Mouse (Mus musculus): ENCODE measurements at regions not wholly inside any gene's neighbourhood (a gene's known extent, or its start where the extent isn't known, plus 50 kb on each side); places are given as distances from the start of the nearest gene placed in this dataset.
"Not testable (repeated sequence)": the region's sequence is repeated elsewhere in the genome, so short reads cannot be mapped to it uniquely, and the experiment has no call there.

DNA sequence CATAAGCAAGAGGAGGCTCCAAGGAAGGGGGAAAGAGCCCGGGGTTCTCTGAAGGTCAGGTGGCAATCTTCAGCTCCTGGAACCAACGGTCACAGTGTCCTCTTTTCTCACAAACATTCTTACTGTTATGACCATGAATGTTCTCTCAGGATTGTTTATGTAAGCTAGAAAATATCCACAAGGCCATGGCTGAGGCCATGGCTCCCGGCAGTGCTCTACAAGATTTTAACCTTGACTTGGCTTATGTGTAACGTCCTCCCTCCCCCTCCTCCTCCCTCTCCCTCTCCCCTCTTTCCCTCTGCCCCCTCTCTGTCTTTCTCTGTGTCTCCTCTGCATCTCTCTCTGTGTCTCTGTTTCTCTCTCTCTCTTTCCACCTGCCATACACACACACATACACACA, 100.5 kb upstream of the Ccdc122 start:
- not testable (repeated sequence) for H3K4me1 ChIP-seq; H3K36me3 ChIP-seq; H3K4me3 ChIP-seq; H3K27ac ChIP-seq; H3K27me3 ChIP-seq; ATAC-seq (ENCODE audit: low FRiP score); H3K9ac ChIP-seq; H3K9me3 ChIP-seq (replicated peaks); H3K4me2 ChIP-seq (replicated peaks)
- 76% methylated on average over 4 of the region's 4 CpGs for WGBS

DNA sequence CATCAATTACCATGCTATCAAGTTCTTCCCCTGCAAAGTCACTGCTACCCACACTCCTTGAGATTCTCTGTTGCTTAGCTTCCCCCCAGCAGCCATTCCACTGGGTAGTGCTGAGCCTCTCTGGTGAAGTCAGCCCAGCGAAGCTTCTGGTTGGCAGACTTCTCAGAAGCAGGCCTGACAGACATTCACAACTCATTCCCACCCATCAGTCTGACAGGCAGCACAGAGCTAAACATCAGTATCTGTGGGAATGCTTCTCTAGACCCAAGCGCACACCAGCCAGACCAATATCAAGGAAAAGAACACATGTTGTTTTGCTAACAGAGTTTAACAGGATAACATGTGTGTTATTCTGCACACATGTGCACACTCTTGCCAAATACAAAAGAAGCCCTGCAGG, 101.1 kb upstream of the Ccdc122 start:
- Histone ChIP-seq H3K9me3 (replicated peaks) (no peaks in the 10 kb centered on the region), H3K36me3 (no peaks in the 10 kb centered on the region), H3K4me3 (no peak overlapping the region), H3K27ac (no peak overlapping the region), H3K27me3 (no peaks in the 10 kb centered on the region), H3K9ac (no peak overlapping the region), H3K4me2 (replicated peaks) (no peak overlapping the region), H3K4me1 (no peaks in the 10 kb centered on the region)
- WGBS = 71% methylated on average over 2 of the region's 2 CpGs
- ATAC-seq (ENCODE audit: low FRiP score) = no peak

DNA sequence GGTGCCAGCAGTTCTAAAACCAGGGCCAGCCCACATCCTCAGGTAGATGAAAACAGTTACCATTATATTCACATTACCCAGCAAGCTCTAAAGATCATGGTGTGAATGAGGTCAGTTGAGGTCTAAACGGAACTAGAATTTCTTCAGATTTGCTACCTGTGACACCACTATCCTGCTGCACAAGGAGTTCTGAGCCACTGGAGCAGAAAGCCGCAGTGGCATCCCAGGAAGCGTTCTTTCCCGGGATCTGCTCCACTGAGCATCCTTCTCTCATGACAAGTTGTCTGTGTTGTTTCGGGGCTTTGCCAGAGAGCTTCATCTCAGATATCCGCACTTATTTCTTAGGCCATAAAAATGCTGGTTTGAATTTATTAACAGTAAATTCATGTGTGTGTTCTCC, 103.7 kb upstream of the Ccdc122 start:
- ATAC-seq (ENCODE audit: low FRiP score) = no peak
- H3K9ac ChIP-seq = no peak overlapping the region
- no peaks in the 10 kb centered on the region for H3K9me3 ChIP-seq (replicated peaks)
- 79% methylated on average over 6 of the region's 6 CpGs for WGBS
- H3K27ac ChIP-seq = no peak overlapping the region
- no peaks in the 10 kb centered on the region for H3K27me3 ChIP-seq
- H3K4me2 ChIP-seq (replicated peaks) = no peak overlapping the region
- no peaks in the 10 kb centered on the region for H3K36me3 ChIP-seq
- H3K4me1 ChIP-seq = no peaks in the 10 kb centered on the region
- H3K4me3 ChIP-seq = no peak overlapping the region

DNA sequence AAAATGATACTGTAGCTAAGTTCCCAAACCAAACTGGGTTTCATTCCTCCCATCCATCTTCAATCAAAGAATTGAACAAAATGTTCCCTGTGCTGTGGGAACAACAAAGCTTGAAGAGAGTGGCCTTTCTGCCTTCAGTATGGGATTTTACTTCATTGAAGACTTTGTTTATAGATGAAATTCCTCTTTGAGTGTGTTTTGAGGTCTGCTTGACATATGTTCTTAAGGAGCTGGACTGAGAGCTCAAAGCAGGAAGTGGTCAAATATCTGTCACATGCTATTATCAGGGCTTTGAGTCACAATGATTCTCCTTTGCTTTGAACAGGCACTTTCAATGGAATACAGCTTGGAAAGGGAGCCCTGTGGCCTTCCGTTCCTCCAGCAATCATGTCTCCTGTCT, 105.2 kb upstream of the Ccdc122 start:
- ATAC-seq (ENCODE audit: low FRiP score) = no peak
- Histone ChIP-seq H3K27me3 (no peaks in the 10 kb centered on the region), H3K4me1 (no peaks in the 10 kb centered on the region), H3K9me3 (replicated peaks) (no peaks in the 10 kb centered on the region), H3K9ac (no peak overlapping the region), H3K36me3 (no peaks in the 10 kb centered on the region), H3K4me3 (no peak overlapping the region), H3K27ac (no peak overlapping the region), H3K4me2 (replicated peaks) (no peak overlapping the region)
- WGBS = 78% methylated on average over 1 of the region's 1 CpGs

DNA sequence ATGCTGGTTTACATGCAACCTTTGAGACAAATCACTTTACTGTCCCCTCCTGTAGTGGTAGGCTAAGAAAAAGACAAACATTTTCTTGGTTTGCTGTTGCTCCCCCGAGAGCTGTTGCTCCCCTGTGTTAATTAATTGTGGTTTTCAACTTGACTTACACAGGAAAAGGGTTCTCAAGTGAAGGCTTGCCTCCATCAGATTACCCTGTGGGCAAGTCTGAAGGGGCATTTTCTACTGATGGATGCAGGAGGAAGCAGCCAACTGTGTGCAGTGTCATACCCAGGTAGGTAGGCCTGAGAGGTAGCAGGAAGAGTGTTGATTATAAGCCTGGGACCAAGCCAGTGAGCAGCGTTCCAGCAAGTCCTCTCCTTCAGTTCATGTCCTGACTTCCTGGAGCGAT, 107.0 kb upstream of the Ccdc122 start:
- no peaks in the 10 kb centered on the region for H3K36me3 ChIP-seq
- 83% methylated on average over 3 of the region's 3 CpGs for WGBS
- no peak for ATAC-seq (ENCODE audit: low FRiP score)

DNA sequence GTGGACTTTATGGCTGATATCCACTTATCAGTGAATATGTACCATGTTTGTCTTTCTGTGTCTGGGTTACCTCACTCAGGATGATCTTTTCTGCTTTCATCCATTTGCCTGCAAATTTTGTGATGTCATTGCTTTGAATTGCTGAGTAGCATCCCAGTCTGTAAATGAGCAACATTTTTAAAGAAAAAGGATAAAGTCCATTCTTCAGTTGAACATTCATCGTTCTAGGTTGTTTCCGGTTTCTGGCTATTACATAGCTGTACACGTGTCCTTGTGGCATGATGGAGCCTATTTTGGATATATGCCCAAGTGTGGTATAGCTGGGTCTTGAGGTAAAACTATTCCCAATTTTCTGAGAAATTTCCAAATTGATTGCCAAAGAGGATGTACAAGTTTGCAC, 107.9 kb upstream of the Ccdc122 start:
- Histone ChIP-seq H3K4me2 (replicated peaks) (no peak overlapping the region), H3K4me1 (no peaks in the 10 kb centered on the region), H3K36me3 (no peaks in the 10 kb centered on the region), H3K9me3 (replicated peaks) (no peaks in the 10 kb centered on the region), H3K27ac (no peak overlapping the region), H3K9ac (no peak overlapping the region), H3K27me3 (no peaks in the 10 kb centered on the region), H3K4me3 (no peak overlapping the region)
- no peak for ATAC-seq (ENCODE audit: low FRiP score)
- WGBS = 95% methylated on average over 3 of the region's 3 CpGs

More for the DNA sequence above, 107.0 kb upstream of the Ccdc122 start:
- Histone ChIP-seq H3K27me3 (no peaks in the 10 kb centered on the region), H3K4me3 (no peak overlapping the region), H3K9me3 (replicated peaks) (no peaks in the 10 kb centered on the region), H3K27ac (no peak overlapping the region), H3K4me2 (replicated peaks) (no peak overlapping the region), H3K9ac (no peak overlapping the region), H3K4me1 (no peaks in the 10 kb centered on the region)

DNA sequence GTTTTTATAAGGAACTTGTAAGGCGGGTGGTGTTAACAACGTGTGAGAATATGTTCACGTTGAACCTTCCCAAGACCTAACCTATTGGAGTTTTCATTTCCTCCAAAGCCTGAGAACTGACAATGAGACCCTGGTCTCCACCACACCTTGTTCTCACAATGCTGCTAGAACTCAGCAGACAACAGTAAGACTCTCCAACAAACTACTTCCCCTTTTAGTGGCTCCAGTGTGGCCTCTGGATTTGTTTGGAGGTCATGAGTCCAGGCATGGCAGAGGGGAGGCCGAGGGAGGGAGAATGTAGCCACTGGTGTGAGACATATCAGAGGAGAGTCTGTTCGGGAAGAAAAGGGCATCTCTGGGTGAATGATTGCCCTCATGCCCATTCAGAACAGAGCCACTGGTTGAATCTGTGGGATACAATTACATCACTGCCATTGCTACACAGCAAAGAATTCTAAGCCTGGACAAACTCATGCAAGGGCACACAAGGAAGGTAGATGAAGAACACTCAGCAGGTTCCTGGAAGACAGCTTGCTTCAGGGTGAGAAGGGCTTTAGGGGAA, 109.2 kb upstream of the Ccdc122 start:
- ATAC-seq (ENCODE audit: low FRiP score) = no peak
- H3K27ac ChIP-seq = no peak overlapping the region

DNA sequence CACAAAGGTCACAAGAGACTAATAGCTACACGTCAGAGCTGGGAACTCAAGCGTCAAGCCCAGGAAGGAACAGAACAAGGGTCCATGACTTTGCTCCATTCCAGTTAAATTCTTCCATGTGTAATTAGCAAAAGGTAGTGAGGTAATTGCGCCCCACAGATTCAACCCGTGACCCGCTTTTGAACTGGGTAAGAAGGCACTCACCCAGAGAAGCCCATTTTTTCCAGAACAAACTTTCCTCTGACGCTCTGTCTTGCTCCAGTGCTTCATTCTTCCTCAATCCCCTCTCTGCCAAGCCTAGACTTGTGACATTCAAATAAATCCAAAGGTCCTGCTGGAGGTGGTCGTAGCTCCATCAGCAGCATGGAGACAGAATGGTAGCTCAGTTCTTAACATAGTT, 110.2 kb upstream of the Ccdc122 start:
- H3K27me3 ChIP-seq = no peaks in the 10 kb centered on the region
- ATAC-seq (ENCODE audit: low FRiP score) = no peak
- no peaks in the 10 kb centered on the region for H3K36me3 ChIP-seq
- WGBS = 85% methylated on average over 7 of the region's 7 CpGs
- no peaks in the 10 kb centered on the region for H3K4me1 ChIP-seq
- H3K9ac ChIP-seq = no peak overlapping the region
- no peaks in the 10 kb centered on the region for H3K9me3 ChIP-seq (replicated peaks)
- no peak overlapping the region for H3K27ac ChIP-seq
- H3K4me3 ChIP-seq = no peak overlapping the region
- H3K4me2 ChIP-seq (replicated peaks) = no peak overlapping the region

More for the DNA sequence above, 109.2 kb upstream of the Ccdc122 start:
- H3K9me3 ChIP-seq (replicated peaks) = no peaks in the 10 kb centered on the region
- H3K4me3 ChIP-seq = no peak overlapping the region
- H3K27me3 ChIP-seq = no peaks in the 10 kb centered on the region
- no peaks in the 10 kb centered on the region for H3K4me1 ChIP-seq
- WGBS = 68% methylated on average over 5 of the region's 5 CpGs
- no peak overlapping the region for H3K4me2 ChIP-seq (replicated peaks)
- H3K36me3 ChIP-seq = no peaks in the 10 kb centered on the region
- H3K9ac ChIP-seq = no peak overlapping the region

DNA sequence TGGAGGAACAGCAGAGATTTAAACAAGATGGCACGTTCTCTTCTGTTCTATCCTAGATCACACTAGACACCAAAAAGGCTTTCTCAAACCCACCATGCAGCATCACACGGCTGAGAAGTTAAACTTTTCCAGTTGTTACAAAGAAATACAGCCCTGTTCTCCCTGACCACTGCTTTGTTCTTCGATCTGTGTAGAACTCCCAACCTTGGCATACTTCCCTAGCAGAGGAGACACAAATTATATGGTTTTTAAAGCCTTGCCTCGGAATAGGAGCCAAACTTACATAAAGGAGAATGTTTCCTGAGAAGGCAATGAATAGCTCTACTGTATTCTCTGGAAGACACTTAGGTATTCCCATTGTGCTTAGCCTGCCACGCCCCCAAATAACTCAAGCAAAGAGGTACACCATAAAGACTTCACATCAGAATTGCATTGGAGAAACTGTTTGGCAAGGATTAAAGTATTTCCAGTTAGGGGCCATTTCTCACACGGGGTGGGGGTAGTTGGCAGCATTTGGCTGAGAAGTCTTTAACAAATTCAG, 114.1 kb upstream of the Ccdc122 start:
- no peaks in the 10 kb centered on the region for H3K9me3 ChIP-seq (replicated peaks)
- ATAC-seq (ENCODE audit: low FRiP score) = no peak
- no peak overlapping the region for H3K4me2 ChIP-seq (replicated peaks)
- 83% methylated on average over 6 of the region's 6 CpGs for WGBS
- H3K27me3 ChIP-seq = no peaks in the 10 kb centered on the region
- H3K4me3 ChIP-seq = no peak overlapping the region
- no peak overlapping the region for H3K27ac ChIP-seq
- no peaks in the 10 kb centered on the region for H3K4me1 ChIP-seq
- no peaks in the 10 kb centered on the region for H3K36me3 ChIP-seq
- no peak overlapping the region for H3K9ac ChIP-seq

DNA sequence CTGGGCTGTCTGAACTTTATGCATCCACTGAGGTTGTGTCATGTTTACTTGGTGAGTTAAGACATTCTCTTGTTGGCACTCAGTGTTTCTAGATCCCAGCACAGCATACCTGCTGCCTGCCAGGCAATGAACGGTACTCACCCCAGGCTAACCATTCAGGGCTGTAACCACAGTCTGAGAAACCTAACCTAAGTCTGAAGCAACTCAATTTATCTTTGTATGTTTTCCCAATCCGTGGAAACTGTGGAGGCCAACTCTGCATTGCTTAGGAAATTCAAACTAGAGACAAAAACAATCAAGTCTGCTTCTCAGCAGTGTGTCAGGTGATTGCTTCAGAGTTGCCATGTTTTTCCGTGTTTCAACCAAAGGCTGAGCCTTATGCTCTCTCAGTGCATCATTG, 118.5 kb upstream of the Ccdc122 start:
- Histone ChIP-seq H3K27ac (no peak overlapping the region), H3K9me3 (replicated peaks) (no peaks in the 10 kb centered on the region)
- WGBS = 78% methylated on average over 3 of the region's 3 CpGs

DNA sequence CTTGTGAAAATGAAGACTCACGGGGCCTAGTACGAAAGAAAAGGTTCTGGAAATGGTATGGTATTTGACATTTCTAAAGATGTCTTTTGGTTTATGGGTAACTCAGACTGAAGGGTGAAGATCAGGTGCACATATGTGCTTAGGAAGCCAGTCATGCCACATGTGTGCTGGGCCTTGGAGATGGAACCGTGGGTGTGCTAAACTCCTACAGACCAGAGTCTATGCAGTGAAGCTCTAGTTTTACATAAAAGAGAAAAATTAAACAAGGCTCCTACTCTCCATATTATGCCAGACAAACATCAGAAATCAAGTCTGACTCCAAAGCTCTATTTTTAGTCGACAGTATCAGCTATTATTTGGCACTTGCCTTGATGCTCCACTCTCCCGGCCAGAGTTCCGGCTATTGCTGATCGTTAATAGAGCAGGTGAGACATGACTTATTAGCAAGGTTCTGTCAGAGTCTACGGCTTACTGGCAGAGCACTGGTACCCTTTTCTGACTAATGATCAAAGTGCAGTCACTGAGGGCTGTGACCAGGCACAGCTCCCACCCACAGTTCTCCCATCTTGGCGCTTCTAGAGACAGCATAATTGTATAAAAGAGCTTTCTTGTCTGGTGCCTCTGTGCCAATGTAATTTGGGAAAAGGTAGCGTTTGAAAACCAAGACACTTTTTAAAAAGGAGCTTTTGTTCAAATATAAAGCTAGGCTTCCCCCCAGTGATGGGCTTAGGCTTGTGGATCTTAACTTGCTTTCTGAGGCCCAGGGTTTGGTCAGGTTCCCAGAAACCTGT, 119.2 kb upstream of the Ccdc122 start:
- Histone ChIP-seq H3K27ac (no peak overlapping the region), H3K9ac (no peak overlapping the region), H3K36me3 (no peaks in the 10 kb centered on the region), H3K9me3 (replicated peaks) (no peaks in the 10 kb centered on the region), H3K4me2 (replicated peaks) (no peak overlapping the region), H3K4me3 (no peak overlapping the region), H3K27me3 (no peaks in the 10 kb centered on the region), H3K4me1 (0 out of 2 replicates have a peak, but pooled peaks cover 4% of the 10 kb centered on the region)
- WGBS = 83% methylated on average over 10 of the region's 10 CpGs
- ATAC-seq (ENCODE audit: low FRiP score) = no peak

More for the DNA sequence above, 118.5 kb upstream of the Ccdc122 start:
- H3K27me3 ChIP-seq = no peaks in the 10 kb centered on the region
- no peak overlapping the region for H3K9ac ChIP-seq
- H3K36me3 ChIP-seq = no peaks in the 10 kb centered on the region
- H3K4me2 ChIP-seq (replicated peaks) = no peak overlapping the region
- no peak for ATAC-seq (ENCODE audit: low FRiP score)
- no peaks in the 10 kb centered on the region for H3K4me1 ChIP-seq
- H3K4me3 ChIP-seq = no peak overlapping the region

DNA sequence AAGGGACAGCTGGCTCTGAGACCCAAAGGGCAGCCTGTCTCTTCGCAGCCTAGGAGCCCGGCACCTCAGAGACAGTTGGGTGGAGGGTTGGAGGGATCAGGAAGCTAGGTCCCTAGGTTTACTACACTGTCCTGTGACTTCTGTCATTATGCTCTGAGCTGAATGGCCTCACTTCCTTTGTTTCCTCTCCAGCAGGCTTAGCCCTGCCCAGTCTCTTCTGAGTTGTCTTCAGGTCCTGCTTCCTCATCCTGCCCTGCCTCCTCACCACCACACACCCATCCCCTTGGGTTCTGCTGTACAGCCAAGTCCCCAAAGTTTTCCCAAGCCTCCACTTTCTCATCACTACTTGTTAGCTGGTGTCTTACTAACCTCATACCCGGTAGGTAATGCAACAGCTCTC, 122.7 kb upstream of the Ccdc122 start:
- H3K9ac ChIP-seq = no peak overlapping the region
- no peak overlapping the region for H3K27ac ChIP-seq
- no peaks in the 10 kb centered on the region for H3K36me3 ChIP-seq
- 0 out of 2 replicates have a peak, but pooled peaks cover 4% of the 10 kb centered on the region for H3K4me1 ChIP-seq
- no peaks in the 10 kb centered on the region for H3K9me3 ChIP-seq (replicated peaks)
- H3K27me3 ChIP-seq = no peaks in the 10 kb centered on the region
- no peak overlapping the region for H3K4me3 ChIP-seq
- ATAC-seq (ENCODE audit: low FRiP score) = no peak
- no peak overlapping the region for H3K4me2 ChIP-seq (replicated peaks)
- 93% methylated on average over 3 of the region's 3 CpGs for WGBS
